Mouse (Mus musculus) neural tube, embryonic 15.5 days (tissue): ENCODE measurements at regions not wholly inside any gene's neighbourhood (a gene's known extent, or its start where the extent isn't known, plus 50 kb on each side); places are given as distances from the start of the nearest gene placed in this dataset.

Source experiments
- ATAC-seq: fragments of 200-750 bp; cut with Nextera tagmentation; 2 replicates; pipeline ENCODE4 v1.8.0; 2017; ENCODE audit warnings: mild to moderate bottlenecking, moderate TSS enrichment, moderate library complexity; ENCODE audit not compliant: low FRiP score
- H3K27ac ChIP-seq: fragments of 300-500 bp; sonication (generic); replicated peaks from 2 replicates; pipeline ENCODE4 v1.5.1; 2015; ENCODE audit warnings: mild to moderate bottlenecking, inconsistent platforms
- H3K27me3 ChIP-seq: fragments of 300-500 bp; sonication (generic); replicated peaks from 2 replicates; pipeline ENCODE4 v1.6.1; 2015; ENCODE audit warnings: inconsistent platforms
- H3K36me3 ChIP-seq: fragments of 300-500 bp; sonication (generic); 2 replicates; pipeline ENCODE4 v1.6.1; 2015; ENCODE audit warnings: inconsistent platforms
- H3K4me1 ChIP-seq: fragments of 300-500 bp; sonication (generic); 2 replicates; pipeline ENCODE4 v1.6.1; 2015; ENCODE audit warnings: inconsistent platforms
- H3K4me2 ChIP-seq: fragments of 300-500 bp; sonication (generic); 2 replicates; pipeline ENCODE4 v1.6.1; 2015; ENCODE audit warnings: inconsistent platforms, mild to moderate bottlenecking, moderate library complexity
- H3K4me3 ChIP-seq: fragments of 300-500 bp; sonication (generic); replicated peaks from 2 replicates; pipeline ENCODE4 v1.5.1; 2015; ENCODE audit warnings: mild to moderate bottlenecking, inconsistent platforms
- H3K9ac ChIP-seq: fragments of 300-500 bp; sonication (generic); replicated peaks from 2 replicates; pipeline ENCODE4 v1.6.1; 2015; ENCODE audit warnings: mild to moderate bottlenecking, inconsistent platforms
- H3K9me3 ChIP-seq: fragments of 300-500 bp; sonication (generic); replicated peaks from 2 replicates; pipeline ENCODE4 v1.6.1; 2016; ENCODE audit warnings: inconsistent platforms
- WGBS: fragments of 180-500 bp; shearing (Covaris S2); methylation state at CpG from one replicate; pipeline ENCODE4 v1.1.7; 2015; ENCODE audit warnings: mixed read lengths; 5-methylcytosine and 5-hydroxymethylcytosine counted together

GRCm38 (mm10) chr1:57511902-57512301 is 105.0 kb upstream of the Tyw5 start:
- no peak overlapping the region for H3K27ac ChIP-seq
- no peak overlapping the region for H3K9ac ChIP-seq
- no peaks in the 10 kb centered on the region for H3K27me3 ChIP-seq
- ATAC-seq: no peak
- H3K4me1 ChIP-seq: no peaks in the 10 kb centered on the region; the same call in 1 of the 2 replicates
- no peaks in the 10 kb centered on the region for H3K9me3 ChIP-seq
- H3K36me3 ChIP-seq: no peaks in the 10 kb centered on the region
- WGBS: 93% methylated on average over 2 of the region's 2 CpGs
- no peak overlapping the region for H3K4me2 ChIP-seq
- H3K4me3 ChIP-seq: no peak overlapping the region

- H3K4me2 ChIP-seq: no peak overlapping the region
- H3K4me1 ChIP-seq: no peaks in the 10 kb centered on the region; the same call in 1 of the 2 replicates
- H3K36me3 ChIP-seq: no peaks in the 10 kb centered on the region
- H3K9ac ChIP-seq: no peak overlapping the region
- no peak for ATAC-seq
- WGBS: 76% methylated on average over 3 of the region's 3 CpGs
- H3K9me3 ChIP-seq: no peaks in the 10 kb centered on the region
- no peak overlapping the region for H3K27ac ChIP-seq
- no peak overlapping the region for H3K4me3 ChIP-seq
- H3K27me3 ChIP-seq: no peaks in the 10 kb centered on the region
Observed at GRCm38 (mm10) chr1:57512516-57512915, 105.6 kb upstream of the Tyw5 start.

- no peaks in the 10 kb centered on the region for H3K9me3 ChIP-seq
- no peaks in the 10 kb centered on the region; the same call in 1 of the 2 replicates for H3K4me1 ChIP-seq
- no peak overlapping the region for H3K27ac ChIP-seq
- ATAC-seq: no peak
- H3K4me2 ChIP-seq: no peak overlapping the region
- no peak overlapping the region for H3K9ac ChIP-seq
- no peak overlapping the region for H3K4me3 ChIP-seq
- WGBS: 82% methylated on average over 4 of the region's 4 CpGs
- H3K36me3 ChIP-seq: no peaks in the 10 kb centered on the region
- no peaks in the 10 kb centered on the region for H3K27me3 ChIP-seq
Observed at GRCm38 (mm10) chr1:57525965-57526364, 119.1 kb upstream of the Tyw5 start.

GRCm38 (mm10) chr1:57528703-57529102 is 121.8 kb upstream of the Tyw5 start:
- Histone ChIP-seq H3K9ac (no peak overlapping the region), H3K27ac (no peak overlapping the region), H3K4me3 (no peak overlapping the region), H3K9me3 (no peaks in the 10 kb centered on the region), H3K4me1 (no peaks in the 10 kb centered on the region; the same call in 1 of the 2 replicates), H3K27me3 (no peaks in the 10 kb centered on the region), H3K4me2 (no peak overlapping the region), H3K36me3 (no peaks in the 10 kb centered on the region)
- 43% methylated on average over 3 of the region's 3 CpGs for WGBS
- ATAC-seq: peak; percentile 84

GRCm38 (mm10) chr1:57529320-57529719 is 122.4 kb upstream of the Tyw5 start:
- H3K9ac ChIP-seq: no peak overlapping the region
- no peaks in the 10 kb centered on the region for H3K27me3 ChIP-seq
- ATAC-seq: no peak
- no peaks in the 10 kb centered on the region for H3K9me3 ChIP-seq
- H3K4me3 ChIP-seq: no peak overlapping the region
- H3K4me2 ChIP-seq: no peak overlapping the region
- WGBS: 87% methylated on average over 2 of the region's 2 CpGs
- no peaks in the 10 kb centered on the region for H3K36me3 ChIP-seq
- H3K27ac ChIP-seq: no peak overlapping the region
- no peaks in the 10 kb centered on the region; the same call in 1 of the 2 replicates for H3K4me1 ChIP-seq

- no peak overlapping the region for H3K9ac ChIP-seq
- H3K27me3 ChIP-seq: no peaks in the 10 kb centered on the region
- 49% methylated on average over 5 of the region's 5 CpGs for WGBS
- no peaks in the 10 kb centered on the region for H3K9me3 ChIP-seq
- no peak overlapping the region for H3K27ac ChIP-seq
- no peak overlapping the region for H3K4me3 ChIP-seq
- H3K36me3 ChIP-seq: no peaks in the 10 kb centered on the region
- ATAC-seq: no peak; the same call in none of the 2 replicates
- H3K4me1 ChIP-seq: no peaks in the 10 kb centered on the region
- no peak overlapping the region for H3K4me2 ChIP-seq
Observed at GRCm38 (mm10) chr1:57537369-57537768, 130.5 kb upstream of the Tyw5 start.

GRCm38 (mm10) chr1:57544684-57545083 is 137.8 kb upstream of the Tyw5 start:
- no peak overlapping the region for H3K9ac ChIP-seq
- H3K27me3 ChIP-seq: no peaks in the 10 kb centered on the region
- 72% methylated on average over 3 of the region's 3 CpGs for WGBS
- no peaks in the 10 kb centered on the region for H3K9me3 ChIP-seq
- no peak overlapping the region for H3K4me2 ChIP-seq
- peaks cover 9% of the 10 kb centered on the region for H3K4me1 ChIP-seq
- no peak overlapping the region for H3K27ac ChIP-seq
- ATAC-seq: no peak
- H3K4me3 ChIP-seq: no peak overlapping the region
- no peaks in the 10 kb centered on the region for H3K36me3 ChIP-seq

- Histone ChIP-seq H3K4me3 (no peak overlapping the region), H3K27ac (peak overlapping the region; percentile 51), H3K4me1 (peaks cover 9% of the 10 kb centered on the region), H3K36me3 (no peaks in the 10 kb centered on the region), H3K9me3 (no peaks in the 10 kb centered on the region), H3K9ac (no peak overlapping the region), H3K4me2 (peak overlapping the region; percentile 34), H3K27me3 (no peaks in the 10 kb centered on the region)
- peak; percentile 65; the same call in 1 of the 2 replicates for ATAC-seq
- 42% methylated on average over 14 of the region's 14 CpGs for WGBS
Observed at GRCm38 (mm10) chr1:57545792-57546685, 139.1 kb upstream of the Tyw5 start.

- Histone ChIP-seq H3K4me1 (no peaks in the 10 kb centered on the region), H3K36me3 (no peaks in the 10 kb centered on the region), H3K9me3 (no peaks in the 10 kb centered on the region), H3K9ac (no peak overlapping the region), H3K27ac (no peak overlapping the region), H3K4me3 (no peak overlapping the region), H3K27me3 (no peaks in the 10 kb centered on the region), H3K4me2 (no peak overlapping the region)
- no peak for ATAC-seq
- WGBS: 92% methylated on average over 2 of the region's 2 CpGs
Observed at GRCm38 (mm10) chr1:57561517-57561916, 154.6 kb upstream of the Tyw5 start.

GRCm38 (mm10) chr1:57564676-57565075 is 157.8 kb upstream of the Tyw5 start:
- Histone ChIP-seq H3K9me3 (no peaks in the 10 kb centered on the region), H3K36me3 (no peaks in the 10 kb centered on the region), H3K4me2 (no peak overlapping the region), H3K27me3 (no peaks in the 10 kb centered on the region), H3K9ac (no peak overlapping the region), H3K4me1 (no peaks in the 10 kb centered on the region), H3K4me3 (no peak overlapping the region), H3K27ac (no peak overlapping the region)
- whole genome bisulfite sequencing: 62% methylated on average over 5 of the region's 5 CpGs
- no peak for ATAC-seq

- Histone ChIP-seq H3K27ac (no peak overlapping the region), H3K27me3 (no peaks in the 10 kb centered on the region), H3K9ac (no peak overlapping the region), H3K4me3 (no peak overlapping the region), H3K36me3 (no peaks in the 10 kb centered on the region), H3K4me2 (no peak overlapping the region), H3K9me3 (no peaks in the 10 kb centered on the region), H3K4me1 (no peaks in the 10 kb centered on the region)
- no peak for ATAC-seq
- WGBS: 82% methylated on average over 5 of the region's 5 CpGs
Observed at GRCm38 (mm10) chr1:57572097-57572496, 165.2 kb upstream of the Tyw5 start.

GRCm38 (mm10) chr1:57573829-57574228 is 166.9 kb upstream of the Tyw5 start:
- no peak overlapping the region for H3K4me3 ChIP-seq
- H3K9ac ChIP-seq: no peak overlapping the region
- no peak for ATAC-seq
- no peaks in the 10 kb centered on the region for H3K36me3 ChIP-seq
- H3K27ac ChIP-seq: no peak overlapping the region
- no peaks in the 10 kb centered on the region for H3K4me1 ChIP-seq
- no peaks in the 10 kb centered on the region for H3K9me3 ChIP-seq
- no peaks in the 10 kb centered on the region for H3K27me3 ChIP-seq
- WGBS: 90% methylated on average over 6 of the region's 6 CpGs
- H3K4me2 ChIP-seq: no peak overlapping the region
